Mouse (Mus musculus) ES-E14 (cell line): ENCODE results near the gene Kantr. TPM values are rescaled to one million over a fixed set of nuclear protein-coding genes. Genes with fewer than 3 reads are reported as not detected.

Experiments
- DNase-seq: peaks from one replicate; pipeline ENCODE4 v3.0.0-alpha.2; 2013; ENCODE audit warnings: low read depth, low spot score
- H3K27ac ChIP-seq: 2 replicates; pipeline ENCODE4 v1.5.1; 2012; ENCODE audit warnings: low read depth, mild to moderate bottlenecking, low read length, moderate library complexity, mixed read lengths; ENCODE audit not compliant: poor library complexity, insufficient read depth, severe bottlenecking
- H3K36me3 ChIP-seq: 2 replicates; pipeline ENCODE4 v1.6.1; 2012; ENCODE audit warnings: mild to moderate bottlenecking, low read length, moderate library complexity, mixed read lengths; ENCODE audit not compliant: control insufficient read depth, poor library complexity, insufficient read depth, severe bottlenecking
- H3K4me1 ChIP-seq, 2 experiments: fragments of 150-350 bp in 1 of 2; sonication (generic) in 1 of 2; 2 replicates each; pipeline ENCODE4 v1.6.1; 2012; ENCODE audit warnings: low read length in 2 of 2, mild to moderate bottlenecking in 1 of 2, mixed read lengths in 1 of 2; ENCODE audit not compliant: control insufficient read depth in 2 of 2, insufficient read depth in 2 of 2, poor library complexity in 1 of 2
- H3K4me3 ChIP-seq, 2 experiments: fragments of 150-350 bp in 1 of 2; sonication (generic) in 1 of 2; 2 replicates each; pipeline ENCODE4 v1.5.1; 2012; ENCODE audit warnings: low read length in 2 of 2, low read depth in 1 of 2, mild to moderate bottlenecking in 1 of 2, mixed read lengths in 1 of 2; ENCODE audit not compliant: insufficient read depth in 1 of 2, poor library complexity in 1 of 2, severe bottlenecking in 1 of 2
- H3K9ac ChIP-seq: 2 replicates; pipeline ENCODE4 v1.6.1; 2012; ENCODE audit warnings: low read depth, mild to moderate bottlenecking, low read length, mixed read lengths; ENCODE audit not compliant: poor library complexity, insufficient read depth, severe bottlenecking
- H3K9me3 ChIP-seq: fragments of 150-350 bp; sonication (generic); 2 replicates; pipeline ENCODE4 v1.6.1; 2012; ENCODE audit warnings: low read depth, mild to moderate bottlenecking, low read length; ENCODE audit not compliant: control insufficient read depth, insufficient read depth
- CHD2 ChIP-seq: IDR thresholded peaks from 2 replicates; pipeline ENCODE4 v1.6.1; 2014; ENCODE audit warnings: mild to moderate bottlenecking, low read depth, low read length, inconsistent platforms
- HCFC1 ChIP-seq: IDR thresholded peaks from 2 replicates; pipeline ENCODE4 v1.6.1; 2012; ENCODE audit warnings: low read length, inconsistent platforms, borderline replicate concordance; ENCODE audit not compliant: insufficient read depth
- MAFK ChIP-seq: IDR thresholded peaks from 2 replicates; pipeline ENCODE4 v1.6.1; 2014; ENCODE audit warnings: mild to moderate bottlenecking, low read depth, low read length, inconsistent platforms; ENCODE audit not compliant: insufficient read depth
- ZC3H11A ChIP-seq: IDR thresholded peaks from 2 replicates; pipeline ENCODE4 v1.6.1; 2012; ENCODE audit warnings: low read depth, mild to moderate bottlenecking, inconsistent platforms, low read length, borderline replicate concordance
- ZNF384 ChIP-seq: IDR thresholded peaks from 2 replicates; pipeline ENCODE4 v1.6.1; 2012; ENCODE audit warnings: low read depth, low read length, inconsistent platforms
- in situ Hi-C, 2 experiments: fragments of 600-800 bp; cut with MboI; formaldehyde crosslinking; loops; one replicate each; pipeline ENCODE4 v1.15.1; 2025; ENCODE audit warnings: low sequenced_read_pairs in 2 of 2, inconsistent platforms in 1 of 2; ENCODE audit not compliant: unreplicated experiment in 2 of 2
- total RNA-seq: library from RNA; depleted of rRNA; stranded (reverse); fragments of 300-350 nt; gene quantifications from 2 replicates; pipeline ENCODE4 v1.2.3, GENCODE M21; 2012

Gene Kantr
- total RNA-seq, 1 experiment = 3.7 TPM

DNA sequence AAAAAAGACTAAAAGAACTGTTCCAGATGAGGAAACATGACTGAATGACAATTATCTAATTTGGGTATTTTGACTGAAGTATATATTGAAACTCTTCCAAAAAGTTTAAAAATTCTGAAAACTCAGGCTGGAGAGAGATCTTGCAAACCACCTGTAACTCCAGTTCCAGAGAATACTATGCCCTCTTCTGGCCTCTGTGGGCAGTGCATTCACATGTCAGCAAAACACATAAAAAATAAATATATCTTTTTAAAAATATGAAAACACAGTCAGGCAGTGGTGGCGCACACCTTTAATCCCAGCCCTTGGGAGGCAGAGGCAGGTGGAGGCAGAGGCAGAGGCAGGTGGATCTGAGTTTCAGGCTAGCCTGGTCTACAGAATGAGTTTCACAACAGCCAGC, 3.7 kb downstream of the Kantr start:
- H3K27ac ChIP-seq = no peak overlapping the region
- no peaks in the 10 kb centered on the region for H3K36me3 ChIP-seq
- DNase-seq = no peak
- no peak for TF ChIP-seq HCFC1
- no peak for TF ChIP-seq ZC3H11A
- TF ChIP-seq CHD2 = no peak
- TF ChIP-seq MAFK = no peak
- TF ChIP-seq ZNF384 = no peak
- in situ Hi-C loops = no loop called here
- no peaks in the 10 kb centered on the region for H3K9me3 ChIP-seq
- H3K4me1 ChIP-seq = no peaks in the 10 kb centered on the region
- no peak overlapping the region for H3K4me3 ChIP-seq
- H3K9ac ChIP-seq = no peak overlapping the region

DNA sequence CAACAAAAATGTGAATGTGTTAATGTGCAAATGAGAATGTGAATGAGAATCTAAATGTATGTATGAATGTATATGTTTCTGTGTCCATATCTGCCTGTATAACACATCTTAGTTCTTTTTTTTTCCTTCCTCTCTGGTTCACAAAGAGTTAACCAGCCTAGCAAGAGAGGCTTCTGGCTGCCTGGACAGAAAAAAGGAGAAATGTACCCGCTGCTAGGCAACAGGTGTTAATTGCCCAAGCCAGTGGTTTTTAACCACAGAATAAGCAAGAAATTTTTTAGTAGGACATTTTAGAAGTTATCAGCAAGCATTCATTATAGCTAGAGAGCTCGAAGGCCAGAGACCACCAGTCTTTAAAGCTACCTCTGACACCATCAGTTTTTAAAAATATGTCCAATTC, 4.5 kb downstream of the Kantr start:
- no peaks in the 10 kb centered on the region for H3K36me3 ChIP-seq
- H3K27ac ChIP-seq = no peak overlapping the region
- no peaks in the 10 kb centered on the region for H3K9me3 ChIP-seq
- H3K4me3 ChIP-seq = no peak overlapping the region
- no peak overlapping the region for H3K9ac ChIP-seq
- TF ChIP-seq MAFK (no peak), ZNF384 (no peak), ZC3H11A (no peak), HCFC1 (no peak), CHD2 (no peak)
- no peak for DNase-seq
- in situ Hi-C loops = no loop called here
- no peaks in the 10 kb centered on the region for H3K4me1 ChIP-seq

DNA sequence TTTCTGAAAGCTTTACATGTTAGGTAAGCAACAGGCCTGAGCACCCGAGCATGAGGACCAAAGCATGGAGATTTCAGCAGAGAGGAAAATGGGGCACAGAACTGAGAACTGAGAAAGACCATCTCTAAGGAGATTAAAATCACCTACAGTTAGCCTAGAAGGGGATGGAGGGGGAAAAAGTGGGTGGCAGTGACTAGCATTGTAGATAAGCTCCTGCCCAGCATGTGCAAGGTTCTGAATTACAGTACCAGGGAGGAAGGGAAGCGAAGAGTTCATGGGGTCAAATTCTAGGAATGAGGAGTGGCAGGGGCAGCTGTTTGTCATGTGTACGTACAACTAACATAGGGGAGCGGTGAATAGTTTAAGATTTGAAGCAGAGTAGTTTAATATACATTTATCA, 6.8 kb downstream of the Kantr start:
- no peak overlapping the region for H3K27ac ChIP-seq
- in situ Hi-C loops = no loop called here

GRCm38 (mm10) chrX:152307942-152308341, 19.4 kb downstream of the Kantr start:
- H3K9ac ChIP-seq = no peak overlapping the region
- no peaks in the 10 kb centered on the region for H3K9me3 ChIP-seq
- peaks cover 2% of the 10 kb centered on the region; the same call in 1 of the 2 replicates for H3K36me3 ChIP-seq
- in situ Hi-C loops = no loop called here
- no peak overlapping the region for H3K4me3 ChIP-seq
- no peak for DNase-seq
- H3K27ac ChIP-seq = no peak overlapping the region
- no peak; the same call in 1 of the 2 replicates for TF ChIP-seq ZC3H11A
- TF ChIP-seq ZNF384 = no peak
- no peak for TF ChIP-seq HCFC1
- TF ChIP-seq MAFK = no peak
- TF ChIP-seq CHD2 = no peak
- no peaks in the 10 kb centered on the region for H3K4me1 ChIP-seq

More for the DNA sequence above, 6.8 kb downstream of the Kantr start:
- Histone ChIP-seq H3K36me3 (0 out of 2 replicates have a peak, but pooled peaks cover 2% of the 10 kb centered on the region), H3K4me3 (no peak overlapping the region), H3K4me1 (no peaks in the 10 kb centered on the region), H3K9ac (no peak overlapping the region), H3K9me3 (no peaks in the 10 kb centered on the region)
- no peak for DNase-seq
- TF ChIP-seq CHD2 = no peak
- no peak for TF ChIP-seq ZC3H11A
- no peak for TF ChIP-seq MAFK
- no peak for TF ChIP-seq HCFC1

DNA sequence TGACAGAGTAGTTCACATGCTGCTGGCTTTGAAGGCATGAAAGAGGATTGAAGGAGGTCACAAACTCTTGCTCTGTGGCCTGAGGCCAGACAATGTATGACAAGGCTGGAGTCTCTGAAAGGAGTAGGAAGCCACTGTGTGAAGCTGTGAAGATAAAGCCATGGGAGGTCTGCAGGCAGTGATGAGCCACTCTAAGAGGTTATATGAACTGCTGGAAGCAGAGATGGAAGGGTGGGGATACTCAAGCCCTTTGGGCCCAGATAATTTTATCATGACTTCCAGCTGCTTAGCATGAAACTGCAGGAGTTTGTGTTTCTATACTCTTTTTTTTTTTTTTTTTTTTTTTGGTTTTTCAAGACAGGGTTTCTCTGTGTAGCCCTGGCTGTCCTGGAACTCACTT, 19.9 kb downstream of the Kantr start:
- H3K9me3 ChIP-seq = no peaks in the 10 kb centered on the region
- TF ChIP-seq CHD2 = no peak
- TF ChIP-seq HCFC1 = no peak
- no peak for TF ChIP-seq MAFK
- TF ChIP-seq ZNF384 = no peak
- TF ChIP-seq ZC3H11A = no peak
- H3K36me3 ChIP-seq = peaks cover 2% of the 10 kb centered on the region; the same call in 1 of the 2 replicates
- H3K27ac ChIP-seq = no peak overlapping the region
- no peak overlapping the region for H3K4me3 ChIP-seq
- no peaks in the 10 kb centered on the region for H3K4me1 ChIP-seq
- no peak overlapping the region for H3K9ac ChIP-seq
- no peak for DNase-seq
- in situ Hi-C loops = no loop called here
